Mouse (Mus musculus) thymus, postnatal 25 days (tissue): ENCODE results near the gene Efna4.

ENCODE experiments used
- DNase-seq: peaks from one replicate; pipeline ENCODE4 v3.0.0; 2022

Efna4 gene

DNA sequence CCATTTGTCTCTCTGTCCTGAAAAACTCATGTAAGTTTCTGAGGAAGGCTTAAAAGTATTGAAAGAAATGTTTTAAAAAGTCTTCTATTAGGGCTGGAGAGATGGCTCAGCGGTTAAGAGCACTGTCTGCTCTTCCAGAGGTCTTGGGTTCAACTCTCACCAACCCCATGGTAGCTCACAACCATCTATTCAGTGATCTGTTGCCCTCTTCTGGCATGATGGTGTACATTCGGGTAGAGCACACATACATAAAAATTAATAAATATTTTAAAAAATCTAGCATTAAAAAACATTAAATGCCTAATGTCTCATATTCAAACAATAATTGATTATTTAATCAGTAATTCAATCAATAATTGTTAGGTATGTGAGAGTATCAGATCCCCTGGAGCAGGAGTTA, 37.3 kb downstream of the Efna4 start:
- no peak for DNase-seq

DNA sequence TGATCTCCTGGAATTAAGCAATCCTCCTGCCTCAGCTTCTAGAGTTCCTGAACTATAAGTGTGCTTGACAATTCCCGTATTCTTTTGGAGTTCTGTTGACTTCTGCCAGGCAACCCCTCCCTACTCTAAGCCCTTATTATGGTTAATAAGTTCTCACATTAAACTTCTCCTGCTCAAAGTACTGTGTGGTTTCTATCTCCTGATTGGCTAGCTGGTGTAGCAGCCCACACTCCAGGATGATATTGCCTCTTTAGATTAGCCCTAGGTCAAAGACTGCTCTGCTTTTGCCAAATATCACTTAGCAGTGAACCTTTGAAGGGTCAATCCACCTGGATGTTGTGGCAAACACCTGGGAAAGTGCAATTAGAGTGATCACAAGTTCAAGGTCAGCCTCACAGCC, 37.8 kb downstream of the Efna4 start:
- no peak for DNase-seq

DNA sequence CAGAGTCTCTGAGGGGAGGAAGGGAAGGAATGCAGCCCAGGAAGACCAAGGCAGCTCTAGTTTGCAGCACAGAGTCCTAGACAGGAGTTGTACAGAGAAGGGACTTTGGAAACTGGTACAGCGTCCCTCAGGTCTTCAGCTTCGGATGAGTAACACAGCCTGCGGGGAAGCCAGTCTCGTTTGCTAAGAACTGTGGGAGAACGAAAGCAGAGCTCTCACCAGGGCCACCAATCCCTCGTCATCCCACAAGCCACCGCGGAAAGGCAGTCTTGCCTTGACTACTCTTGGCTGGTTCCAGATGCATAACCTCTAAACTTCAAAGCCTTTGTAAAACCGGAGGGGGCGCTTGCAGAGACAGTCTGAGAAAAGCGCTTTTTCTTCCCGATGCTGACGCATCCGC, 38.3 kb downstream of the Efna4 start:
- peak; percentile 57 for DNase-seq

DNA sequence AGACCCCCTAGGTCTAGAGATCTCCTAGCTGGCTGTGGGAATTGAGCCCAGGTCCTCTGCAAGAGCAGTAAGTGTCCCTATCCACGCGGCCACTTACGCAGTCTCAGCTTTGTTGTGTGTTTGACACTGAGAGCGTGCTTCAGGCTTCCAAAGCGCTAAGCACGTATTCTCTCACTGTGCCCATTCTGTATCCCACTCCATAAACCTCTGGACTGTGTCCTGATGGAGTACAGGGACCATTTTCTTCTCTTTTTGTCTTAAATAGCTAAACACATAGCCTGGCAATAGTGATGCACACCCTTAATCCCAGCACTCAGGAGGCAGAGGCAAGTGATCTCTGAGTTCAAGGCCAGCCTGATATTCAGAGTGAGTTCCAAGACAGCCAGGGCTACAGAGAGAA, 38.9 kb downstream of the Efna4 start:
- DNase-seq = no peak

DNA sequence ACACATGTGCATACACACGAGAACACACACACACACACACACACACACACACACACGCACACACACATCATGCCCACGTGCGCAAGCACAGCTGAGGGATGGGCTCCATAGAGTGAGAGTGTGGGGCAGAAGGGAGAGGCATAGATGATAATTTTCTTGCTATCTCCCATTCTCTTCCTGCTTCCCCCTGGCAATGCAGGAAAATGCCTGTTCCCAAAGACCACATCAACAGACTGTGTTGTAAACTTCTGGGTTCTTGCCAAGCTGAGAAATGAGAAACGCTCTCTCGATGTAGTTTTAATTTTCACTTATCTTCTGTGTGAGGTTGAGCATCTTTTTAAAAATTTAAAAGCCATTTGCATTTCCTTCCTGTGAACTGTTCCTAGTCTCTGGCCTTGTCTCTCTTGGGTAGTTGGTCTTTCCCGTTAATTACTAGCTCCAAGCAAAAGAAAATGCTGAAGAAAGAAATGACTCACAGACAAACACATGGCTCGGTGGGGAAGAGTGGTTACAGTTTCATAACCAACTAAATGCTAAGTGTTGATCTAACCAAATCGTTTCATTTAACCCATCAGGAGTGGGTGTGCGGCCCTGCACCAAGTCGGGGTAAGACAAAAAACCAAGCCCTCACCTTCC, 40.9 kb downstream of the Efna4 start:
- DNase-seq = no peak

DNA sequence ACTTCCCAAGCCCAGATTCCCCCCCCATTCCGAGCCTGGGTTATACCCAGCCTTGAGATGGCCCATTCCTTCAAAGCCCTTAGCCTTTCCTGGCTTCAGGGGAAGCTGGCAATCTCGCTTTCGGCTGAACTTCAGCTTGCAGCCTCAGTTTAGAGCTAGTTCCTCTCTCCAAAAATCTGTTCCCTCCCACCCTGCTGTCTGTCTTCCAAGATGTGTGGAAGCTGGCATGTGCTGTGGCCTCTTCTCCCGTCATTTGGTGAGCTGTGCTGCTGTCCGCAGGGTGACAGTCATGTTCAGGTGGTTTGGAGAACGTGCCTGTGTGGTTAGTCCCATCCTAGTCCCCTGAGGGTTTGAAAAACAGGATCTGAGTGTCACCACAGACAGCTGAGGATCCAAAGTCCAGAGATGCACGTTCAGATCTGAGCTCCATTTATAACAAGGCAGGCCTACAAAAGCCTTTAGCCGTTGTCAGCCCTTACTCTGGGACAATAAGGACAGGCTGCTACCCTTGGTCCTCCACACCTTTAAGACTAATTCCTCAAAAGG, 42.1 kb downstream of the Efna4 start:
- DNase-seq = no peak

DNA sequence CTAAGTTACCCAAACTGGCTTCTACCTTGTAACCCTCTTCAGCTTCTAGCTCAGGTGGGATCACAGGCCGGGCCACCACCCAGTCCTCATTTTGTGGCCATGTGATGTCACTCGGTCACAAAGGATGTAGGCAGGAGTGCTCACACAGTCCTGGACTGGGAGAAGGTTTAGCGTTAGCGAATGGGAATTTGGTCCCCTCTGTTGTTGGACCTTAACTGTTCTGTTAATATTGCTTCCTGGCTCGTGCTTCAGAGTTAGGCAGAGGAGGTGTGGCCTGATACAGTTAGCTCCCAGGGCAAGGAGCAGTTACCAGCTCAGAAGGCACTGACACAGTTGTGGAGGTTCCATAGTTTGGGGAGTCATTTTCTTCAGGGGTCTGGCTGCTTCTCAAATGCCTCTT, 43.6 kb downstream of the Efna4 start:
- DNase-seq = no peak

DNA sequence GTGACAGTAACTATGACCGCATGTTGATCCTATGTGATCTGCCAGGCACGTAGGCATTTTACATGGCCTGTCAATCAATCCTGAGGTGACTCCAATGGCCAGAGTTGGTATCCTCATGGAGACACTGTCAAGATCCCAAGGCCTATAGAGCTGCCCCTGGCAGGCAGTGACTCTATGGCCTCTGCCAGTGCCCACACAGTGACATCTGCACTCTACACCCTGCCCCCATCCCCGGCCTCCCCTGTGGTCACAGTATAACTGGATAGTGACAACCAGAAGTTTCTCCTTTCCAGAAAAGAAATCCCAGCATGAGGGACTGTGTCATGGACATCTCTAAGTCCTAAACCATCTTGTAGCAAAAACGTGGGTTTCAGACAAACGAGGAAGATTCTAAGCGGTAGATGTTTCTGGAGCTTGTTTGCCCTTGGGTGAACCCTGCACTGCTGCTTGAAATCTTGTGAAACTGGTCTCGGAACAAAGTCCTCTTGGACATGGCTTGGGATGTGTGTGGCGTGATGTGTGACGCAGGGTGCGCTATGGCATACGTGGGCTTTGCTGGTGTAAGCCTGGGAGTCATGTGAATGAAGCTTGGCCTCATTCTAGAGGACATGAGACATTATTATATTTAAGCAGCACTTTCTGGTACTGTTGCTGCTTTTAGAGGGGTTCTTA, 44.4 kb downstream of the Efna4 start:
- DNase-seq = no peak

DNA sequence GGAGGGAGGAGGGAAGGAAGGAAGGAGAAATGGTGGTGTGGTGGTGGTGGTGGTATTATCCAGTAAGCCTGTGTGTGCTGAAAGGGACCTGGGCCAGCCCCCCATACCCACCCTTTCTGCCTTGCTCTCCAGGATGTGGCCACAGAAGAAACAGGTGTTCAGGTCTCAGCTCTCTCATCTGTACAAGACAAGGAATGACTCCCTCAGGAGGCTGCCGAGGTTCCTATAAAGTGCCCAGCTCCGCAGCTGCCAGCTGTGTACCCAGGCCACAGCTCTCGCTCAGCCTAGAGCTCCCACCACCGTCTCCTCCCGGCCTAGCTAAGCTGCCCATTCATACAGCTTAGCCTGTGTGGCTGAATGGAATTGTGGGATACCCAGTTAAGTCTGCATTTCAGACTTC, 45.5 kb downstream of the Efna4 start:
- DNase-seq = peak; percentile 46

DNA sequence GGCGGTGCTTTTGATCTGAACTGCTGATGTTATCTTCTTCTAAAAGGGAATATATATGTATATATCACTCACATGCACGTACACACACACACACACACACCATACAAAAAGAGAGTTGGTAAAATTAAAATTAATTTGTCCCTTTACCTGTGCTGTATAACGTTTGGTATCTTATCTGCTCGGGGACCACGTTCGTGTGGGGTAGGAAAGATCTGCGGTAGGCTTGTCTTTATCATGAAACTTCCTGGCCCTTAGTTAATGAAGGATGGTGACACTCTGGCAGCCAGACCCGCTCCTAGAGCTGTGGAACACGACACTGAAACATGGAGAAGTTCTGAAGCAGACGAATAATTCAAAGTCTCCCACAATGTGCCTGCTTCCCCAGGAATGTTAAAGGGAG, 46.0 kb downstream of the Efna4 start:
- DNase-seq = no peak

DNA sequence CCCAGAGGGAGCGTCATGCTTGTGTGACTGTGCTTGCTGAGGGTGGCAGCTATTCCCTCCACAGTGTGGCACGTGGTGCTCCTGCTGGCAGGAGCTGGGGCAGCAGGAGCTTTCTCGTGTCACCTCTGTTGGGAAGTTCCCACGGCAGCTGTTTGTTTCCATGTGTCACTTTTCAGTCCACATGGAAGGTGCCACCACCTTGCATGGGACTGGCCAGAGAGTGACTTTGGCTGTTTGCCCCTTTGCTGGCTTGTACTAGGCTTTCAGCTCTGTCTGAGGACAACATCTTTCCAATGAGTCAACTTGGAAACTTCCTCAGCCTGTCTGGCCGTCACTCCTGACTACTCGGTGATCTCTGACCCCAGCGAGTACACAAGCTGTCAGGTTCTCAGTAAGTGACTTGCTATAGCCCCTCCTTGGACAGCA, 49.3 kb downstream of the Efna4 start:
- no peak for DNase-seq

DNA sequence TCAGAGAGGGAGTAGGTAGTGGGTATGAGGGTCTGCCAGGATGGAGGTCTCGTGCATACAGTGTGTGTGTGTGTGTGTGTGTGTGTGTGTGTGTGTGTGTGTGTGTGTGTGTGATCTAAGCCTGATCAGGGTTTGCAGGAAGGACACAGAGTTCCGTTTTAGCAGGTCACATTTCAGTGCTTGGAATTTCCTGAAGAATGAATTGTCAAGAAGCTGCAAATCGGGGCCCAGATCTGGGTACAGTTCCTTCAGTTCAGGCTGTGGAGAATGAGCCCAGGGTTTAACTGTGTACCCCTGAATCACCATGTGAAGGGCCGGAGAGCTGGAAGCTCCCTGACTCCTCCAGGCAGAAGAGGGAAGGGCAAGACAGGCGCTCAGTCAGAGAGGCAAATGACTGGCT, 50.5 kb downstream of the Efna4 start:
- DNase-seq = no peak

DNA sequence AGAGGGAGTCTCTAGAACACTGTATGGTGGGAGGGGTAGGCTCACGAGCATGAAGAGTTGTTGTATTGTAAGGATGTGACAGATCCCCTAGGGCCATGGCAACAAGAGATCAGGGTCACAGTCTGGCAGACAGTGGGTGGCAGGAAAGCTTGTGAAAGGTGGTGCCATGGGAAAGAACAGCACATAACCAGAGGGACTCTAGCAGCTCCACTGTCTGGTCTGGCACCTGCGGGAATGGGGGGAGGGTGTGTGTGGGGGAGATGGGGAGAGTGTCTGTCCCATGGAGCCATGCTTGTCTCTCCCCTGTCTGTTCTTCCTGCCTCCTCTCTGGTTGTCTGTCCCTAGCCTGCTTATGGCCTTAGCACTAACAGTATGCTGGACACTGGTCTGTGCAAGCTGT, 52.3 kb downstream of the Efna4 start:
- no peak for DNase-seq

DNA sequence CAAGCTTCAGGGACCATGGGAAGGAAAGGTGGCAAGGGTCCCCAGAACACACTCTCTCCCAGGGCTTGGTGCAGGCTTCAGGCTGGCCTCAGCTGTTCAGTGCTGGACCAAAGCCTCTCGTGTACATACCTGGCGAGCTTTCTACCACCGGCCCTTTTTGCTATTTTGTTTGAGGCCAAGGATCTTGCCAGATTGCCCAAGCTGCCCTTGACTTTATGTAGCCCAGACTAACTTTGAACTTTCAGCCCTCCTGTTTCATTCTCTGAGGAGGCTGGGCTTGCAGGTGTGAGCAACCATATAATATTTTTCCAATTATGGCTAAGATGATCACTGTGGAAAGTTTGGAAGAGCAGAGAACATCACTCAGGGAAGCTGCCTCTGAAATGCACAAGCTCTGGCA, 53.6 kb downstream of the Efna4 start:
- DNase-seq = no peak
